Mouse (Mus musculus): ENCODE data around the gene Gm21650. TPM values are rescaled to one million over a fixed set of nuclear protein-coding genes. Genes with fewer than 3 reads are reported as not detected.

The Gm21650 gene
- not detected in 2 replicates for polyA plus RNA-seq (2012; rRNA removed; ENCODE audit: low replicate concordance)

DNA sequence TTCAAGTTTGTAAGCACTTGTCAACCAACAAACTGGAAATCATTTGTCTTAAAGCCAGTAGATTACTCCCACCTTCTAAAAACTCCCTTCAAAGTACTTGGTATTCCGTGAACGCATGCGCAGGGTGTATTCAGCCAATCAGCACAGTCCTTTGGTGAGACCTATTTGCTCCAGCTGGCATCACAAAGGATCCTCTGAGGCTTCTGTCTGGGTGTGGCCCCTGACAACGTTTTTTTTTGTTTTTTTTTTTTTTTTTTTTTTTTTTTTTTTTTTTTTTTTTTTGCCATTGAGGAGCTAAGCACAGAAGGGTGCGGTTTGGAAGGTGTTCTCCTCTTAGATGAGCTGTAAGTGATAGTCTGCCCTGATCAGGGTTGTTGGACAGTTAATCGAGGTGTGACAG, at the start of gene Gm21650:
Gene Gm21650 (plus strand): TSS at position 301 of the 400 bp plus-strand sequence.

Data from mammary gland, adult 2 months (tissue).